Mouse (Mus musculus): ENCODE measurements around the gene Ppif.
A peak's percentile ranks its signal among the peaks of the same experiment; 100 is the strongest.

Ppif gene

DNA sequence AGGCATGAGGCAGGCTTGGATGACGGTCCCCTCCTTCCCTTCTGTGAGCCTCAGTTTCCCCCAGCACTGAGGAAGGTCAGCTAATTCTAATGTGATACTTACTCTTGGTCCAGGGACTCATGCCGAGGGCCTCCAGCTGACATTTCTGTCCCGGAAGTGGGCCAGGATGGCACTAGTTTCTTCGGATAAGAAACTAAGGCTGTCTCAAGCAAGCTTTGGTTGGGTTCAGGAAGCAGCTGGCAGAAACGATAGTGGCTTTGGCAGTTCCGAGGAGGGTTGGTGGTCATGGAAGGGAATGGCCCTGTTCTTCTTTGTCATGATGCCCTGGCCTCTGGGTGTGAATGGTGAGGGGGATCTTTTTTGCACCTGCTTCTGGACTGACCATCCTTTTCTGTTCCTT is 1.1 kb downstream of the Ppif start:
- DNase-seq (ENCODE audit: low read depth, low spot score) = no peak

DNA sequence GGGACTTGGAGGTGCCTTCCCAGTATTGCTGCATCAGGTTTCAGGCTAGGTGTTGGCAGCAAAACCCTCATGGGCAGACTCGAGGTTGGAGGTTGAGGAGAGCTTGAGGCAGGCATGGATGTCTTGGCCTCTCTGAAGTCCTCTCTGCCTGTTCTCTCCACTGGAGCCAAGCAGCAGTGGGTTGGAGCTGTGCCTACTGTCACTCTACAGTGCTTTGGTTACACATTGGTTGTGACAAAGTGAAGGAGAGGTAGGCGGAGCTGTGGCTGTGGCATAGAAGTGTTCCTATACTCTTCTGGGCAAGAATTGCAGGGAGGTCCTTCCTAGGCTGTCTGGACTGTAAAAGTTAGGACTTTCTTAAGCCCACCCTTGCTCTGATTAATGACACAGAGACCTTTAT is 2.4 kb downstream of the Ppif start:
- DNase-seq (ENCODE audit: low read depth, low spot score) = no peak

DNA sequence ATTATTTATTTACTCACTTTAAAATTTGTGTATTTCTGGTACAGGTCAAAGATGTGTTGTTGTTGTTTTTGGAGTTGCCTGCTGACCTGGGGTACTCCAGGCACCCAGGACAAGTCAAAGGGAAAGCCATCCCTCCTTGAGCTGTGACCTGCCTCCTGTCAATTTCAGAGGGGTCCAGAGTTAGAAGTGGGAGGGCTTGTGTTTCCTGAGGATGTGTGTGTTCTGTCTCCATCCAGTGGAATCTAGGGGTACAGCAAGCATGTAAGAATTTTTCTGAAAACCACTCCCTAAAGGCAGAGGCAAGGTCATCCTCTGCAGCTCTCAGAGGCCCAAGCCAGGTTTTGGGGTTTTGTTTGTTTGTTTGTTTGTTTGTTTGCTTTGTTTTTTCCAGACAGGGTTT is 8.0 kb downstream of the Ppif start:
- peak; percentile 63 for DNase-seq (ENCODE audit: low read depth, low spot score)

DNA sequence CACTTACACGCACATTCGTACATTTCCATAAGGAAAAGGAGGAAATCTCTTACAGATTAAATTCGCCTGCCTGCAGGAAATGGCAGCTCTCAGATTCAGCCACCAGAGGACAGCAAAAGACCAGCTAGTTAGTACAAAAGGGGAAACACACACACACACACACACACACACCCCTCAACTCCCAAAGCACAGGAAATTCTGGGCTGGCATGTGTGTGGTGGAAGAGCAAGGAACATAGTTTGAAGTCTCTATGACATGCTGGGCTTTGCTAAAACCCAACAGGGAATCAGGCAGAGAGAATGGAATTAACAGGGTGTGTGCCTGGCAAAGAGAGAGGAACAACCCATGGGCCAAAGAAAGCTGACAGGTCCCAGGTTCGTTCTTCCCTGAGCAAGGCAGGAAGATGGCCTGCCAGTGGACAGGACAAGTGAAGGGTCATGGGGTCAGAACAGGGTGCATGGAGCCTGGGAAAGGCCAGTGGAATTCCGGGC is 13.8 kb downstream of the Ppif start:
- DNase-seq (ENCODE audit: low read depth, low spot score) = peak; percentile 82

DNA sequence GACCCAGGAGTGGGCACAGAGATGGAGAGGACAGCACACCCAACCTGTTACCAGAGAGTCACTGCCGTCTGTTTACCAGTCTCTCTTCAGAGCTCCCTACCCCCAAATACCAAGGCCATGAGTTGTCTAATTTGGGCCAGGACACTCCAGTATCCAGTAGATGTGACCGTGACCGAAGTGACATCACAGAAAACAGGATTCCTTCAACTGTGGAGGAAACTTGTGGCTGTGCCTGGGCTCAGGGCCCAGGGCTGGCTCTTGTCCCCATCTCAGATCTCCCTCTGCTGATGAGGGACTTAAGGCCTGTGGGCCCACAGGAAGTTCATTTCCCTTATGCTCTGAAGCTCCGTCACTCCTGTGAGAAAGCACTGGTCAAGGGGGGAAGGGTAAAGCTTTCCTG is 14.5 kb downstream of the Ppif start:
- DNase-seq (ENCODE audit: low read depth, low spot score) = peak; percentile 78

DNA sequence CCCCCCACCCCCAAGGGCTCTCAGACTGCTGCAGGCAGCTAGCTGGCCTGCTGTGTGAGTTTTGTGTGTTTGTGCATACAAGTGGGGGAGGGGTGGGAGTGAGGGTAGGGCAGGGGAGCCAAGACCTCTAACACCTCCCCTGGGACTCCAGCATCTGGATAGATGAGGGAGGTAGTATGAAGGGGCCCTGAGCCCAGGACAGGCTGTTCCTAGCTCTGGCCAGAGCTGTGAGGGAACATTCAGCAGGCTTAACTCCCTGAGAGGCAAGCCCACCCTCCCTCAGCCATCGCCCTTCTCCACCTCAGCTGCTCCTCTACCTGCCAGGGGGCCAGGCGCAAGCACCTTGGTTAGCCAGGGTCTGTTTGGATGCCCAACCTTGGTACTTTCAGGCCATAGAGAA is 15.0 kb downstream of the Ppif start:
- DNase-seq (ENCODE audit: low read depth, low spot score) = peak; percentile 39

DNA sequence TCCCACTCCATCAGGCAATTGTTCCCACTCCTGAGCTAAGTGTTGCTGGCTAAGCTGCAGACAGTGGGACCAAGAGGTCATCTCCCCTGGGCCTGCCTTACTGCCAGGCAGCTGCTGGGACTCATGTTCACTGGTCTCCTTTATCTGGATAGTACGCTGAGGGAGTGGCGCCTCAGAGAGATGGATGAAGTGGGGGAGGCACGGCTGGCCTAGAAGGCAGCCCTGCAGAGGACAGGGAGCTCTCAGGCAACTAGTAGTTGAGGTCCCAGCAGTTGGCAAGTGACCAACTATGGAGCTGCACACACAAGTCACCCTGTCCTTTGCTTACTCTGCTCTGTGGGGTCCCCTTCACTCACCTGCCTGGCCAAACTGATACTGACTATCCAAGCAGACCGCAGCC is 16.1 kb downstream of the Ppif start:
- DNase-seq (ENCODE audit: low read depth, low spot score) = peak; percentile 37

DNA sequence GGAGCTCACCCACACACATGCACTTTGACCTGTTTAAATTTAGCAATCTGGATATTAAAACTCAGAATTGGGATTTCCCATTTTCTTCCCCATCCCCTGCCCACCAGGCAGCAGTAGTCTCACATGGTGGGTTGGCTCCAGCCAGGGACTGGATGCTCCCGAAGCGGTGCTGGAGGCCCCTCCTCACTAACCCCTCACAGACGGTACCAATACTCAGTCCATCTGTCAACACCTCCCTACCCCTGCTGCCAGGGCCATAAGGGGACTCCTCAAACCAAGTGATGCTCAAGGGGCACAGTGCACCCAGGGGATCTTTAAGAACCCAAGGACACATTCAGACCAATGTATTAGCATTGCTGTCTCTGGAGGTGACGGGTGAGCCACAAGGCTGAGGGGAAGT is 16.7 kb downstream of the Ppif start:
- peak; percentile 2 for DNase-seq (ENCODE audit: low read depth, low spot score)

DNA sequence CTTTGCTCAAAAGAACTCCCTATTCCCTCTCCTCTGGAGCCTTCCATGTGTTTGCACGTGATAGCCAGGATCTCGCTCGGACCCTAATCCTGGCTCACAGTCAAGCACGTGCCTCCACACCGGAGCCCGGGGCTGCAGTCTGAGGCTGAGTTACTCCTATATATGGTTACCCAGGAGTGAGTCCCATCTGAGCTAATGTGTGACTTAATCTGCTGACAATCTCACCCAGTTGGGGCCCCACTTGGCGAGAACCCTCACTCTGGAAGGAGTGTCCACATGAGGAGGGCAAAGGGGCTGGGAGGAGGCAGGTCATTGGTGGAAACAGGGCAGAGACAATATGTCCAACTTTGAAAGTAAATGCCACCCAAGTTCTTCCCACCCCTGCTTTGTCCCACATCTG is 17.2 kb downstream of the Ppif start:
- peak; percentile 29 for DNase-seq (ENCODE audit: low read depth, low spot score)

DNA sequence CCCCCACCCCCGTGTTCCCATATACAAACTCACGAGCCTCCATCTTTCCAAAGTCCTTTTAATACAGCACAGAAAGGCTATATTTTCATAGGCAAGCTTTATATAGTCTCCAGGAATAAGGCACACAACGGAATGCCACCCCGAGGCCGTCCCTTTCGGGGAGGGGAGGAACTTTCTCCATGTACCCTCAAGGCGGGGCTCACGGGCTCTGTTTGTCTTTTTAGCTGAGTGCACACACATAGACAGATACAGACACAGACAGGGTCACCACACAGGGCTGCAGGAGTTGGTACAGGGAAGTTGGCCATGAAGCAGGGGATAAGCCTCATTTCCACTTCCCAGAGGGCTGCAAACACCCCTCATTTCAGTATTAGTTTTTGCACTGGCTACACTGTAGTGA is 17.6 kb downstream of the Ppif start:
- DNase-seq (ENCODE audit: low read depth, low spot score) = no peak

DNA sequence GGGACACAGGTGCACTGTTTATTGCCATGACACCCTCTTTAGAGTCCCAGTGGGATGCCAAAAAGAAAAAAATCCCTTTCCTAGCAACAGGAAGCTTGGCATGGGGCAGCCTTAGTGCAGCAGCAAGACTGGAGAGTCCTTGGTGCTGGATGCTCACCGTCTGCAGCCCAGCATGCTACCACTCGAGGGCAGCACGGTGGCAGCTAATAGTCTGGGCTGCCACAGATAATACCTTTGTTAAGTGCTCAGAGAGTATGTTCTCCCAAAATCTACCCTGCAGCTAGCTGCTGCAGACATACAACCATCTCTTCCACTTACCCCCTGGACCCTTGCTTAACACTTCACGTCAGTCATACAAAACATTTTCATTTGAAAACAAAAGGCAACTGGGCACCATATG is 19.5 kb downstream of the Ppif start:
- DNase-seq (ENCODE audit: low read depth, low spot score) = peak; percentile 51

DNA sequence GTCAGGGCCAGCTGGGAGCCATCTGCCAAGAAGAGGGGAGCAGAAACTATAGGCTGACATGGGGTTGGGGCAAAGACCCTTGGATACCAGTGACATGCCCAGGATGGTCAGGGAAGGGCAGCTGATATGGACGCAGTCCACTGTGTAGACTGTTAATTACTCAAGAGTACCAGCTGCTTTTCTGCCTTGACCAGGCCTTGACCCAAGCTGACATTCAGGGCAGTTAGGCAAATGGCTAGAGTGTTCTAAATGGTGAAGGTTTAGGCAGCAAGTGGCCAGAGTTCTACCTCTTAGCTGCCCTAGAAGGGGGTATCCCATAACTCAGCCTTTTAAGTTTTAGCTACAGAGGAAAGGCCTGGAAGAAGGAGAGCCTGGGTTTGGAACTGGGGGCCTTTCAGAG is 22.6 kb downstream of the Ppif start:
- DNase-seq (ENCODE audit: low read depth, low spot score) = no peak

DNA sequence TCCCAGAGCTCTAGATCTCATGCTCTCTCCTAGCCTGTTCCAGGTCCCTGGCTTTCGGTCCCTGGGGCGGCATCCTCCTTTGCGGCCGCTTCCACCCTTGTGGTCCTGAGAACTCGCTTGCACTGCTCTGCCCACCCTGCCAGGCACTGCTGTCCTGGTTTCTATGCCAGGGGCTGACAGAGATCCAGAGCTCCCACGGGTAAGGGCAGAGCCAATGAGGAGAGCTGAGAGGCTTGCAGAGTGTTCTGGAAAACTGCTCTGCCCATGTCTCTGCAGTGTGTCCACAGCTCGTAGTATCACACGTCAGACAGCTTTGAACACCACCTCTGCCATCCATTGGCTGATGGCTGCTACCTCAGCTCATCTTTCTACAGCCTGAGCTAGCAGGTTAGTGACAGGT is 23.8 kb downstream of the Ppif start:
- no peak for DNase-seq (ENCODE audit: low read depth, low spot score)

DNA sequence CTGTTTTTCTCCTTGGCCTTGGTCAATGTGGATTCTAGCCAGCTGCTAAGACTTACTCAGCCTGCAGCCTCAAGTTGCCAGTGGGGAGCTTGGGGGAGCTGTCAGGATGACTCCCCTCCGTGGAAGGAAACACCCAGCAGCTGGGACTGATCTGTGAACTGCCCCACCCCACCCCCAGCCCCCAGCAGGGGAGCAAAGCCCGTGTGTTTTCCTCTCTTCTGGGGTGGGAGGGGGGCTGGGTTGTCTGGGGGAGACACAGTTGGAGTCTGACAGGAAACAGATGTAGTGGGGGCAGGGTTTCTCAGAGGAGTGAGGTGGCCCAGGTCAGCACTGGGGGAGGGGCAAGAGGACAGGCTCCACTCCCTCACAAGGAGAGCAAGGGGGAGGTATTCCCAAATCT is 24.5 kb downstream of the Ppif start:
- no peak for DNase-seq (ENCODE audit: low read depth, low spot score)

DNA sequence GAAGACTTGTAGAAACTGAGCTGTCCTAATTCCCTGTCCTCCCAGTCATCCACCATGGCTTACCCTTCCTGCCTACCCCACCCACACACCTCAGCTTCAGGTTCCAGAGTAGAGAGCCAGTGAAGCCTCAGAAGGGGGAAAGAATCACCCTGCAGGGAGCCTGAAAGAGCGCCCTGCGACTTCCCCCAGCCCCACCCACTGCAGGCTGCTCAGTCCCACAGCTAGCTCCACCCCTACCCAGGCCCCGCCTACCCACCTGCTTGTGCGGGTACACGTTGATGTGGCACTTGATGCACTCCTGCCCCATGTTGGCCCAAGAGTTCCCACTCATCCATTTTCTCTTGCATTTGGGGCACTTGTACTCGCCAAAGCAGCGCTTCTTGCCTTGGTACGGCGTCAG is 25.4 kb downstream of the Ppif start:
- DNase-seq (ENCODE audit: low read depth, low spot score) = no peak

DNA sequence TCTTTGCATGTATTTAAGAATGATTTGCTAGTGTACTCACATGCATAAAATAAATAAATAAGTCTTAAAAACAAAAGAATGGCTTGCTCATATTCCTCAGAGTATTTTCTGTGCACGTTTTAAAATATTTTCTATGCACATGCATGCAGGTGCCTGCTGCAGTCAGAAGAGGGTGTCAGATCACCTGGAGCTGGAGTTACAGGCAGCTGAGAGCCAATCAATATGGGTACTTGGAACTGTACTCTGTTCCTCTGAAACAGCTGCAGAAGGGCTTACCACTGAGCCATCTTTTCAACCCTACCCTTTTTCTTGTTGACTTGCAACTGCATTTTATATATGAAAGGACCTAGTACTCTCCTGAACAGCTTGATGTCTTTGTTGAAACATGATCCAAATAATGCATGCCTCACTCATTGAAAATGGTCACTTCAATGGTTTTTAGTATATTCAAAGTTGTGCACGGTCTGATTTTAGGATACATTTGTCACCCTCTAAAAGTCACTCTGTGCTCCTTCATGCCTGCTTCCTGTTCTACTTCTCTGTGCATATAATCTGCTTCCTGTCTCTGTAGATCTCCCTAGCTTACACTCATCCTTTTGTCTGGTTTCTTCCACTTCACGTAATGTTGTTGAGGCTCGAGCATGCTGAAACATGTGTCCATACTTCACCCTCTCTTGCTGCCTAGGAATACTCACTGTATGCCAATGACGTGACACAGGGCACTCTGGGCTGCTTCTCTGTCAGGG is 27.2 kb downstream of the Ppif start:
- DNase-seq (ENCODE audit: low read depth, low spot score) = no peak

DNA sequence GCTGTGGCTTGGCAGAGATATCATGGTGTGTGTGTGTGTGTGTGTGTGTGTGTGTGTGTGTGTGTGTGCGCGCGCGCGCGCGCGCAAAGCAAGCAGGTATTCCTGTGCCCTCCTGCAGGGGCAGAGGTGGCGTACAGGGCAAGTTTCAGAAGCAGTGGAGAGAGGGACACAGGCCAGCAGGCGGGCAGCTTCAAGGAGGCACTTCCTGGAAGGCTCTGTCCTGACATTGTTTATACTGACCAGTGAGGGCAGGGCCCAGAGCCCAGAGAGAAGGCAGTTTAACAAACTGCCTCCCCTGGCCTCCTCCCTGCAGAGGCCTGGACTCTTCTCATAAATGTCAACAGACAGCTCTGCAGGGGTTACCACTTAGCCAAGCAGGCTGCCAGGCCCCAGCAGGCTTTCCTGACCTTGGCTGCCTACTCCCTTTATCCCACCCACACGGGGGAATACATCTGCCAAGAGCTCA is 31.1 kb downstream of the Ppif start:
- DNase-seq (ENCODE audit: low read depth, low spot score) = peak; percentile 56

DNA sequence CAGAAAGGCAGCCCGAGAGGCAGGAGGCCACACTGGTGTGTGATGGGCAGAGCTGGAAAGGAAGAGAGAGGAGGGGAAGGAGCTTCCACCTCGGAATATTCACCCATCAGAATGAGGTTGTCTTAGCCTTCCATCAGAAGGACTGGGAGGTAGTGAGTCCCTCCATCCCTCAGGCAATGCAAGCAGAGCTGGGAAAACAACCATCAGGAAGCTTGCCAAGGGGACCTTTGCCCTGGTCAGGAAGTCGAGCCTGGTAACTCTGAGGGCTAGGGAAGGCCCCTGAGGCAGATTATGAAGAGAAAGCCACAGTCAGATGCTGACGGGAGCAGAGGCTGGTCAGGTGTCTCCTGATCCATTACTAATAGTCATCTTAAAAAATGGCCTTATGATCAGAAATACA is 31.7 kb downstream of the Ppif start:
- DNase-seq (ENCODE audit: low read depth, low spot score) = peak; percentile 79

DNA sequence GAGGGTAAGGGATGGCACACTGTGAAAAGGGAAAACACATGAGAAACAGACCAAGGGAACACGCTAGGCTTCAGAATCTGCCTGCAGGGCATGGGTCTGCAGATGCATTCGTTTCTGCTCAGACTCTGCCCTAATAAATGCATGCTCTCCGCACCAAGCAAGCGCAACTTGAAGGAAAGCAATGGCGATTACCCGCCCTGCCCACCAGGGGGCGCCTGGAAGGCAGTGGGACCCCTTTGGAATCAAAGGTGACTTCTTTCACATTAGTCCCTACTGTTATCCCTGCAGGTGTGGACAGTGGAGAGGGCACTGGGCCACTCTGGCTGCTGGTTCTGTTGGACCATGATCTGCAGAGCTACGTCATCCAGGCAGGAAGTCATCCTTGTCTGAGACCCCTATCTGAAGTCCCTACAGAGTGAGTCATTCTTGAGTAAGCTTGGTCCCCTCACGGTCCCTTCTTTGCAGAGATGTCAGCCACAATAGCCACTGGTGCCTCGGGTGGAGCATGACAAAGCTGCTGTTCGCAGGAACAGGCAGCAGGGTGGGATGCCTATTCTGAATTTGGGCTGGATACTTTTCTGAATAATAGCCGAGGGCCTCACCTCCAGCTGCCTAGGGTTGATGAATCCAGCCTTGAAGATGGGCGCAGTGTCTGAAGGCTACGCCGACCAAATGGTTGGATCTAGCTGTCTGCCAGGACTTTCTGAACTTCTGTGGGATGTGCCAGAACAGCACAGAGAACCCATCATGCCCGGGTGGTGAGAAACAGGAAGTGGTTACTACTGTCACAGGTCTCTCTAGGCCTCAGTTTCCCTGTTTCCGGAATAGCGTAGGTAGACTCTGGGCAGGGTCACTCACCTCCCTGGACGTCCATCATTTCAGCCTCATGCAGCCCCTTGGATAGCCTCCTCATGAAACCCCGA is 32.5 kb downstream of the Ppif start:
- peak; percentile 49 for DNase-seq (ENCODE audit: low read depth, low spot score)

DNA sequence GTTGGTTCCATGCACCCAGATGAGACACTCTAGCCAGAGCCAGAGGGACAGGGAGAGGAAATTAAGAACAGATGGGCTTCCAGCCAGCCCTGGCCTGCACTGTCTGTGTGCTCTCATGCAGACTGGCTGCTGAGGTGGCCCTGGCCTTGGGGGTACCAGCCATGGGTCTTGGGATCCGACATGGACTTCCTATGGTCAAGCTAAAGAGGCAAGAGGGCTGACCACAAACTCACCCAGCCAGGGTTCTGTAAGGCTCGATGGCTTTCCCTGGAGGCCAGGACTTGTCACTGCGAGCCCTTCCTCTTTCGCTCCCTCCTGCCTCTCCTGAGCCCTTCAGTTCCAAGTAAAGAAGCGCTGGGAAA is 33.2 kb downstream of the Ppif start:
- DNase-seq (ENCODE audit: low read depth, low spot score) = peak; percentile 45

DNA sequence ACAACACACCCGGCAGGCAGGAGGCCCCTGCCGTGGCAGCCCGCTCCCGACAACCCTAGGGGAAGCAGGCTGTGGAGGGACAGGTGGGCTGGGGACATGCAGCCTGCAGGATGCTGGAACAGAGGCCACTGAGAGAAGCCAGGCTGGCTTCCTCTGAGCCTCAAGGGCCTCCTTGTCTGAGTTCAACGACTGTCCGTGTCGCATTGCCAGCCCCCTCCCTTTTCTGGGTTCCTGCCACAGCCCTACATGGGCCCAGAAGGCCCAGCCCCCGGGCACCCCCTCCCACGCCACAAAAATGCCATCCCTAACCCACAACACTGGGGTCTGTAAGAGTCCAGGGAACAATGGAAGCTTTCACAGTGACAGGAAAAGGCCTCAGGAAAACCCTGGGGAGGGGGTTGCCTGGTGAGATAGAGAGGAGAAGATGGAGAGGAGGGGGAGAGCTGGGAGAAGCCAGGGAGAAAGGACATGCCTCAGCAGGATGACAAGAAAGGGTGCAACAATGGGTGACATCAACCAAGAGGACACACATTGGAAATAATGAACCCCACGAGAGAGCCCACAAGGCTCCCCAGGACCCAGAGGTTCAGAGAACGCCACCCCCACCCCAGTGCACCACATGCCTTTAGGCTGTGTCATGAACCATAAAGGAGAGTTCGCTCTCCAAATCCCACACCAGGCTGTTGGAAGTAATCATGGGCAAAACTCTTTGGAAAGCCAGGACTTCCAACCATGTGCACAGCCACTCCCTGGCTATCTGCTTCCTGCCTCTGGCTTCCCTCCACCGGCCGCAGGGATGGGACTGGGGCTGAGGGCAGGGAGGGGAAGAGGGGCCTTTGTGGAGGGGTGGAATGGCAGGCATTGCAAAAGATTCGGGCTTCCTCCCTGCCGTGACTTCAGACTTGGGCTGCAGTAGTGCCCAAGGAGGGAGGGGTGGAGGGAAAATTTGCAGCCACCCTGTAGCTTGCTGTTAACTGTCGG is 41.1 kb downstream of the Ppif start:
- peak; percentile 79 for DNase-seq (ENCODE audit: low read depth, low spot score)

DNA sequence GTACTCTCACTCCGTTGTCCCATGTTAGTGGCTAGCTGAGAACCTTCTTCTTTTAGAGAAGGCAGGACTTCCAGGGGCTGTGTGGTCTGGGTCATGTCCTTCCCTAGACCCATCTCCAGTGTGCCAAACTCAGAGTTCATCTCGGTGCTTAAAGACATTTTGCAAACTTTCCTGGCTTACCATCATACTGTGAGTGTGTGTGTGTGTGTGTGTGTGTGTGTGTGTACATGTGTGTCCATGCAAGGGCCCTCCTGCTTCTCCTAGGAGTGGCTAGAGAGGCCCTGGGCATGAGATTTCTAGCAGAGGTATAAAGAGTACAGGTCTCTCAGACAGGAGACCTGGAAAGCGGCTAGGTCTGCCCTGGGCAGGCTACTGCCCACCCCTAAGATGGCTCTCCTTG is 42.2 kb downstream of the Ppif start:
- DNase-seq (ENCODE audit: low read depth, low spot score) = peak; percentile 9
